Mouse (Mus musculus) ovary, postnatal 36 days (tissue): ENCODE measurements around the gene Frmd4b.
"Not testable (repeated sequence)": the region's sequence is repeated elsewhere in the genome, so short reads cannot be mapped to it uniquely, and the experiment has no call there.

Experiments
- DNase-seq: peaks from one replicate; pipeline ENCODE4 v3.0.0; 2022; ENCODE audit warnings: low spot score, mixed read lengths

Frmd4b gene

DNA sequence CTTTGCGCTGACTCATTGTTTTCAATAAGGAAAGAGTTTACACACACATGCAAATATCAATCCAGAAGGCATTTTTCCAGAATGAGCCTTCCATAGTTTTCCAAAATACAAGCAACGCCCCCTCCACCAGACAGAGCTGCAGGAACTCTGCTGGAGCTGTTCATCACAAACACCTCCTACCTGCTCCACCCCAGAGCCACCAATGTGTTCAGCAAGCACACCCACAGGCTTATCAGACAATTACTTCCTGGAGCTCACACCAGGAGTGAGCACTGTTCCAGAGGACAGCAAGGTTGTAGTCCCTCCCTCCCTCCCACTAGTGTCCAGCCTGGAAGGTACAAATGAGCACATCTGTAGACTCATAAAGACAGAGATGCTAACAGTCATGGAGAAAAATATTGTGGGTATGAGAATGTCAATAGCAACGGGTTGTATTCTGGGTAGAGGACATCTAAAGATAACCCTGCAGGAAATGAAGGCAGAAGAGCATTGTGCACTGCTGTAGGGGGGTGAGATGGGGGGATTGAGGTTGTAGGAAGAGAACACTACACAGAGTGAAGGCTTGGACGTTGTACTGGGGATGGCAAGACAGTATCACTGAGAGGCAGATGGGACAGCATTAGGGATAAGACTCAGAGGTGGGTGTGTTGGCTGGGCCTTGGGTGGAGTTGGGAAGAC lies 144.3 kb downstream of the Frmd4b start:
- DNase-seq = no peak

- no peak for DNase-seq
Observed at GRCm38 (mm10) chr6:97463898-97464524, 153.3 kb downstream of the Frmd4b start.

GRCm38 (mm10) chr6:97462421-97462820 lies 154.9 kb downstream of the Frmd4b start:
- DNase-seq = no peak

DNA sequence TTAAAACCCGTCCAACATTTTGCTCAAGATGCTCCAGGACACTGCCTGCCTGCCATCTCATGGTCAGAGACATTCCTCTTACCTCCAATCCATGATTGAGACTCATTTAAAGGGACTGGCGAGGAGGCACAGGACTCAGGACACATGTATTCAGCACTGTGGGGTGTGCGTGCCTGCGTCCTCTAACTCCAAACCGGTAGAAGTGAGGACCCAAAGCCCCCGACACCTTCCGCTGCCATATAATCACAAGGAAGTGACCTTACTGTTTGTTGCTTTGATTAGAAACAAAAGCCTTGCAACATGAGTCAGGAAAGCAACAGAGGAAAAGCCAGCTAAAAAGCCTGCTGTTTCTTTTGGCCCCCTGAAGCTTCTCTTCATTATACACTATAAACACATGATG lies 158.2 kb downstream of the Frmd4b start:
- no peak for DNase-seq

GRCm38 (mm10) chr6:97458358-97458757 lies 159.0 kb downstream of the Frmd4b start:
- no peak for DNase-seq

DNA sequence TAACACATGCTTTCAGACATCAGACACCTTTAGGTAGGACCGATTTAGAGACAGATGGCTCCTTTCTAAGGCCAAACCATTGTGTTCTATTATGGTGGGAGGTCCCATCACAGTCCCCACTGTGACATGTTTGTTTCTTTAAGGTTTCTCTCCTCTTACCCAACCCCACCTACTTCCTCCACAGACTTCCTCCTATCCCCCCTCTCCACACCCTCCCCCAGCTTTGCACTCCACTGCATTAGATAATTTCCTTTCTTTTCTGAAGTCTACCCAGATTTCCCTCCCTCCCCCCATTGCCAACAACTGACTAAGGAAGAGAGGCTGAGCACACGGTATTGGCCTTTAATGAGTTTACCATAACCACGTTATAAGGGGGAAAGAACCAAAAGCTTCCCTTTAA lies 159.4 kb downstream of the Frmd4b start:
- DNase-seq = no peak

- no peak for DNase-seq
Observed at GRCm38 (mm10) chr6:97457210-97457609, 160.1 kb downstream of the Frmd4b start.

- DNase-seq = no peak
Observed at GRCm38 (mm10) chr6:97452223-97452622, 165.1 kb downstream of the Frmd4b start.

- DNase-seq = no peak
Observed at GRCm38 (mm10) chr6:97449806-97450205, 167.5 kb downstream of the Frmd4b start.

DNA sequence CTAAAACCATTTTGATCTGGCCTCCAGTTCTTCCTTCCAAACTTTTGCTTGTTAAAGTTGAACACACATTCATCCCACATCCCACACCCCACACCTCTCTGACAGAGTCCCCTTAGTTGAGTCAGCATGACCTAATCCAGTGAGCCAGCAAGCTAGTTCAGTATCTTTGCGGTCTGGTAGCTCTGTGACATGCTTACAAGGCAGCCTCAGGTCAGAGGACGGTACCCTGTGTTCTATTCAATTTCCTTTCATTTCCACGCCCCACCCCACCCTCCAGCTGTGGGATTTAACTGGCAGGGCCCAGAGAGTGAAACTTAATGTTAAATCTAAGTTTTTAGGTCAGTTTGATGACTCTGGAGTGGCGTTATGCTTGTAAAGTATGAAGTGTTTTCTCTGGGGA lies 170.3 kb downstream of the Frmd4b start:
- DNase-seq = no peak

GRCm38 (mm10) chr6:97444145-97444544 lies 173.2 kb downstream of the Frmd4b start:
- DNase-seq = no peak

GRCm38 (mm10) chr6:97443522-97443921 lies 173.8 kb downstream of the Frmd4b start:
- no peak for DNase-seq

DNA sequence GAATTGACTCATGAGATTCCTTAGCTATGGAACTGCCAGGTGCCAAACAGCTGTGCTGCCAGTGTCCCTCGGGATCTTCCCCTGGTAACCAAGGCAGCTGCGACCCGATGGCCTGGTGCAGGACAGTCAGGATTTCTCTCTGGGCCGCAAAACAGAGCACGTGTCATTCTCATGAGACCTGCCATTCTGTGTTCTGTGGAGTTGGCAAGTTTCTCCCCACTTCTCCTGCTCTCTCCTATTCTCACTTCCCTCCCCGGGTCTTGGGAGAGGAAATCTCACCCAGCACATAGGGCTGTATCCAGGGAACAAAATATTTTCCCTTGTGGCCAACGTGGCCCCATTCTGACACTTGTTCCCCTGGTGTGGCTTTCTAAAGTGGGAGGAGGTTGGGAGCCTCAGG lies 176.0 kb downstream of the Frmd4b start:
- DNase-seq = no peak

DNA sequence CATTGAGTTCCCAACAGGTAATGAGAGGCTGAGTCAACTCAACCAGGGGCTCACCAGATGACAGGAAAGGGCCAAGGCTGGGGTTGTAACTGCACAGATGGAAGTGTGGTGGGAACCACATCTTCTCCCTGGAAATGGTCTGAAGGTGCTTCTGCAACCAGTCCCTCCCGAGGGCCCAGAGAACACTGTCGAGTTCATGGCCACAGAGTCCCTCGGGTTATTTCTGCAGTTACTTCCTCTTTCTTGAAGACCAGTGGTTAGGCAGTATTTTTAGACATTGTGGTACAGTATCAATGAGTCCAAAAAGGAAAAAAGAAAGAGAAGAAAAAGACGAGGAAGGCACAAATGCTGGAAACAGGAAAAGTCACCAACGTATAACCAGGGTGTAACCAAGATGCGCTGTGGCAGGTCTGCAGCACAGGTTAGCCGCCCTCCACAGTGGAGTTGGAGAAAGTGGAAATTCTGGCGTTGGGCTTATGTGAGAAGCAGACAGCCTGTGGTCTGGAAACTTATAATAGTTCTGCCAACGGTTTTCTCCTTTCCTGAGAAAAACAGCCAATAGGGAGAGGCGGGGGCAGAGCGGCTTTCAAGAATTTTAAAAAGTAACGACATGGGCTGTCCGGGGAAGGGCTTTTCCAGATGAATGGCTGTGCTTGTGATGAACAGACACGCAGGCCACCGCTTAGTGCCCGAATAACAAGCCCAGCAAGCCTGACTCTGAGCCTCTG lies 178.3 kb downstream of the Frmd4b start:
- no peak for DNase-seq

DNA sequence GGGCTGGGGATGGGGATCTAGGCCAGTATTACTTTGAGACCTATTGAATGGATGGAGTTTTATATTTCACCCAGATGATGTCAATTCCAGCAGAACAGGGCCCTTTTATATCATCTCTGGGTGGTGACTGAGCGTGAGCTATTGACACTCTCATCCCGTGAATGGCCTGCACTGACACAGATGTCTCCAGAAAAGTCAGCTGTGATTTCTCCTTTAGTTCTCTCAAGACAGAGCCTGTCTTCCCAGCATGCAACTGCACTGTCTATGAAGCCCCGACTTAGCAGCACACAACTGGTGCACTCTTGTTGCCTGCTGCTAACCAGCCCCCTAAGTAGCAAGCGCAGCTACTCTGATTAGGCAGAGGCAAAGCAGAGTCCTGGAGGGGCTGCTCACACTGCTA lies 182.6 kb downstream of the Frmd4b start:
- no peak for DNase-seq

- no peak for DNase-seq
Observed at GRCm38 (mm10) chr6:97431309-97432004, 185.9 kb downstream of the Frmd4b start.

GRCm38 (mm10) chr6:97430519-97430918 lies 186.8 kb downstream of the Frmd4b start:
- DNase-seq = no peak

- no peak for DNase-seq
Observed at GRCm38 (mm10) chr6:97429688-97430343, 187.5 kb downstream of the Frmd4b start.

DNA sequence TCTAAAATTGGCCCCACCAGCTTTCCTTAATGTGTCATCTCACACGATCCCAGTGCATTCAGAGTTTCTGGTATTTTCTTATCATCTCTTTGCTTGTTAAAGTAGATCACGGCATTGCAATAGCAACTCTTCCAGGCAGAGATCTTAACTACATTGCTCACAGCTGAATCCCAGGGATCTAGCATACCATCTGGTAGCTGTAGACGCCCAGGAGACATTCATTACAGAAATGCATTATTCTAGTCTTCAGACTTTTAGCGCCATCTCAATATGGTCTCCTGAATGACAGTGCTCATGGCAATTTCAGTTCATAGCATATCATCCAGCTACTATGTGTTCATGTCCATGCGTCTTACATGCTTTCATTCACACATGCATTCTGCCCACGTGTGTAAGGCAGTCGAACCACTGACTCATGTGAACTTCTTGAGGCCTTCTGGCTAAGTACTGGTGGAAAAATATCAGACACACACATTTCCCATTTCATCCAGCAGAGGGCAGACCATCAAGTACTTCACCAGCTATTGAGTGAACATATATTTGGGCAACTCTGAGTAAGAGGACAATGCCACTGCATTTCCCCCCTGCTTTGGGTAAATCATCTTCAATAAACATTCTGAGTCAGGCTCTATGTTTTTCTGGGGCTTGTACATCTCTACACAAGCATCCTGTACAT lies 197.4 kb downstream of the Frmd4b start:
- DNase-seq = no peak

GRCm38 (mm10) chr6:97416972-97417554 lies 200.3 kb downstream of the Frmd4b start:
- DNase-seq = peak; percentile 79

DNA sequence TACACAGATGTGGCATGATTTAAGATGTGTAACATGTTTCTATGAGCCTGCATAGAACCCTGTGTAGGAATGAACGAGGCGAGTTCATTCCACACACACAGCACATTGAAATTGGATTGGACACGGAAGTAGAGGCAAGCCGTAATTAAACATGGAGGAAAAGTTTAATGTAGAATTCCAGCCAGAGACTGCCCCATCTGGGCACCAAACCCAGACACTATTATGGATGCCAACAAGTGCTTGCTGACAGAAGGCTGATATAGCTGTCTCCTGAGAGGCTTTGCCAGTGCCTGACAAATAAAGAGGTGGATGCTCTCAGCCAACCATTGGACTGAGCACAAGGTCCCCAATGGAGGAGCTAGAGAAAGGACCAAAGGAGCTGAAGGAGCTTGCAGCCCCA lies 201.8 kb downstream of the Frmd4b start:
- not testable (repeated sequence) for DNase-seq
